Mouse (Mus musculus): ENCODE data around the gene Tcf7l2.

GRCm38 (mm10) chr19:55850402-55851078, 108.9 kb downstream of the Tcf7l2 start:
- no peak for TF ChIP-seq CTCF (IDR thresholded peaks at IDR 0.05; ENCODE audit: low read depth, low read length)
- no peak for TF ChIP-seq POLR2A (IDR thresholded peaks at IDR 0.05; ENCODE audit: extremely low read depth, insufficient read depth, low read length)

Measured in liver, adult 2 months (tissue).